9 mouse cellular contexts compared by ENCODE assay signal in the genomic region with DNA sequence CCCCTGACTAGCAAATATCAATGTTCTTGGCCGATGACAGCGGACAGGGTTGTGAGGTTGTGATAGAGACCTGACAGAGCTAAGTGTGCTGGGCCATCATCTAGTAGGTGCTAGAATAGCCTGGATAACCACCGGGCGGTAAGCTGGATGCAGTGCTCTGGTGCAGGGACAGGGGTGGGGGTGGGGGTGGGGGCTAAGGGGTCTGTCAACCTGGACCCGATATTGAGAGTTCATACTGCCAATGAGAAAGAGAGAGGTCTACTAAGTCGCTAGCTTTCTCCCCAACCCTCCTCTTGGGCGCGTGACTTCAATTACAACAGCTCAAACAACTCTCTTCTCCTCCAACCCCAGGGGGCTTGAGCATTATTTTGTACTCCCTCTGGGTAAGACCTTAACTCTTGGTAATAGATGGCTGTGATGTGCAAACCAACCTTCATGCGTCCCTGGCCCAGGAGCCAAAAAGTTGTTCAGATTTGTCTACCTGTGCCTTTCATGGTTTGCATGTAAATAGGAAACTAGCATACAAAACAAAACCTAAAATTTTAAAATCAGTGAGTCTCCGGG. TPM values are rescaled to one million over a fixed set of nuclear protein-coding genes. Genes with fewer than 3 reads are reported as not detected.
A peak's percentile ranks its signal among the peaks of the same experiment; 100 is the strongest.
DNase-seq lines count a peak whose midpoint lies in the region; ATAC-seq and TF ChIP-seq lines count a peak whose summit lies in the region.
"Had no signal": no experiment of that assay in that cellular context is flagged by ENCODE, and none has a peak within 500 bp of the region (broad histone marks: within the 10 kb centered on the region; RNA-seq: fewer than 3 reads in every experiment).

No protein-coding gene starts in this region.

- ATAC-seq in heart, embryonic 13.5 days (ENCODE audit: extremely low read depth, insufficient number of reproducible peaks, low FRiP score, low TSS enrichment), result no peak
- ATAC-seq in forebrain, postnatal 0 days, result no peak

- peak overlapping the region; percentile 83 for H3K4me3 ChIP-seq in heart, embryonic 13.5 days
- H3K4me3 ChIP-seq in ES-E14 (ENCODE audit: insufficient read depth in 1 of 2, low read depth in 1 of 2, low read length in 2 of 2, poor library complexity in 1 of 2, severe bottlenecking in 1 of 2), result peak overlapping the region; percentile 65 to 66; a peak in 2 of 4 replicates
- peak overlapping the region; percentile 65 for H3K4me3 ChIP-seq in forebrain, postnatal 0 days (ENCODE audit: low read depth, low read length)
- peak overlapping the region; percentile 79 for H3K4me3 ChIP-seq in midbrain, embryonic 10.5 days

- H3K9me3 ChIP-seq in heart, embryonic 13.5 days, result no peaks in the 10 kb centered on the region
- no peaks in the 10 kb centered on the region for H3K9me3 ChIP-seq in ES-E14 (ENCODE audit: control insufficient read depth, insufficient read depth, low read depth, low read length)
- no peaks in the 10 kb centered on the region for H3K9me3 ChIP-seq in forebrain, postnatal 0 days (ENCODE audit: low read length)
- no peaks in the 10 kb centered on the region for H3K9me3 ChIP-seq in midbrain, embryonic 10.5 days (replicated peaks)

- H3K27ac ChIP-seq in heart, embryonic 13.5 days (replicated peaks), result no peak overlapping the region
- no peak overlapping the region for H3K27ac ChIP-seq in ES-E14 (ENCODE audit: insufficient read depth, low read depth, low read length, poor library complexity, severe bottlenecking)
- H3K27ac ChIP-seq in forebrain, postnatal 0 days (ENCODE audit: low read depth, low read length), result peak overlapping the region; percentile 75
- H3K27ac ChIP-seq in midbrain, embryonic 10.5 days (replicated peaks), result peak overlapping the region; percentile 92

- H3K36me3 ChIP-seq in heart, embryonic 13.5 days, result no peaks in the 10 kb centered on the region
- H3K36me3 ChIP-seq in ES-E14 (ENCODE audit: control insufficient read depth, insufficient read depth, low read length, poor library complexity, severe bottlenecking), result no peaks in the 10 kb centered on the region
- no peaks in the 10 kb centered on the region for H3K36me3 ChIP-seq in forebrain, postnatal 0 days (ENCODE audit: insufficient read depth)
- no peaks in the 10 kb centered on the region for H3K36me3 ChIP-seq in midbrain, embryonic 10.5 days
- H3K36me3 ChIP-seq: G1E had no signal

- intact Hi-C loops in heart, postnatal 36 days (cut with DNase I), result no loop called here

- 0 out of 2 replicates have a peak, but pooled peaks cover 2% of the 10 kb centered on the region for H3K27me3 ChIP-seq in heart, embryonic 13.5 days (replicated peaks)
- H3K27me3 ChIP-seq in forebrain, postnatal 0 days (ENCODE audit: insufficient read depth, low read length), result no peaks in the 10 kb centered on the region
- H3K27me3 ChIP-seq in midbrain, embryonic 10.5 days (ENCODE audit: low read depth, poor library complexity, severe bottlenecking), result peaks cover 23% of the 10 kb centered on the region

- H3K4me2 ChIP-seq in heart, embryonic 13.5 days, result peak overlapping the region; percentile 100
- peak overlapping the region; percentile 68 for H3K4me2 ChIP-seq in forebrain, postnatal 0 days (ENCODE audit: low read depth)

- in situ Hi-C loops in ES-E14 (cut with MboI; ENCODE audit: low sequenced_read_pairs in 2 of 2, unreplicated experiment in 2 of 2), result no loop called here

- TF ChIP-seq CTCF in forebrain, postnatal 0 days (IDR thresholded peaks at IDR 0.05; ENCODE audit: low read depth), result no peak

- no peak for DNase-seq in heart, postnatal 36 days
- DNase-seq in ES-E14 (ENCODE audit: low read depth, low spot score), result no peak
- DNase-seq in forebrain, postnatal 0 days, result peak; percentile 34
- DNase-seq in midbrain, embryonic 10.5 days (ENCODE audit: low spot score), result peak; percentile 42
- DNase-seq in adipocyte (ENCODE audit: low spot score), result no peak
- no peak for DNase-seq in thymus, postnatal 36 days
- no peak for DNase-seq in heart, adult 11 months

- peaks cover 22% of the 10 kb centered on the region for H3K4me1 ChIP-seq in heart, embryonic 13.5 days
- H3K4me1 ChIP-seq in ES-E14 (ENCODE audit: control insufficient read depth in 2 of 2, insufficient read depth in 2 of 2, low read length in 2 of 2, poor library complexity in 1 of 2), result peaks cover 0 to 2% of the 10 kb centered on the region in 2 experiments; a peak in 1 of 4 replicates
- 0 out of 2 replicates have a peak, but pooled peaks cover 8% of the 10 kb centered on the region for H3K4me1 ChIP-seq in forebrain, postnatal 0 days (ENCODE audit: insufficient read depth)
- H3K4me1 ChIP-seq in midbrain, embryonic 10.5 days, result peaks cover 30% of the 10 kb centered on the region

- peak overlapping the region; percentile 87 for H3K9ac ChIP-seq in heart, embryonic 13.5 days
- no peak overlapping the region for H3K9ac ChIP-seq in ES-E14 (ENCODE audit: insufficient read depth, low read depth, low read length, poor library complexity, severe bottlenecking)
- H3K9ac ChIP-seq in forebrain, postnatal 0 days, result peak overlapping the region; percentile 82

- WGBS in heart, embryonic 13.5 days, result 9% methylated on average over 10 of the region's 10 CpGs
- WGBS in forebrain, postnatal 0 days, result 6% methylated on average over 10 of the region's 10 CpGs
- 1% methylated on average over 10 of the region's 10 CpGs for WGBS in midbrain, embryonic 10.5 days

TF ChIP-seq in ES-E14, 5 proteins besides CTCF, POLR2A, EP300 and RAD21:
- TF ChIP-seq ZC3H11A (IDR thresholded peaks at IDR 0.05; ENCODE audit: borderline replicate concordance, low read depth, low read length), result no peak
- no peak for TF ChIP-seq ZNF384 (IDR thresholded peaks at IDR 0.05; ENCODE audit: low read depth, low read length)
- no peak for TF ChIP-seq CHD2 (IDR thresholded peaks at IDR 0.05; ENCODE audit: low read depth, low read length)
- no peak for TF ChIP-seq MAFK (IDR thresholded peaks at IDR 0.05; ENCODE audit: insufficient read depth, low read depth, low read length)
- TF ChIP-seq HCFC1 (IDR thresholded peaks at IDR 0.05; ENCODE audit: borderline replicate concordance, insufficient read depth, low read length), result no peak

RNA-seq across cellular contexts. Expression of a gene that starts 1.1 kb away (rescaled TPM):
- polyA plus RNA-seq in heart, embryonic 13.5 days (2015; fragmentation: Nextera tagmentation; extraction: Ambion mirVana), result 5.1 and 5.8 TPM in 2 replicates
- total RNA-seq in heart, postnatal 36 days (2021), result under 1 TPM; 0.14 to 0.25 TPM
- total RNA-seq in ES-E14 (2012; rRNA removed), result 0.37 and 0.89 TPM in 2 replicates
- 64.7 and 75.1 TPM in 2 replicates for total RNA-seq in forebrain, postnatal 0 days (2014; rRNA removed)
- 25.8 and 36.4 TPM in 2 replicates for polyA plus RNA-seq in forebrain, postnatal 0 days (2015; fragmentation: Nextera tagmentation; extraction: Ambion mirVana)
- 17.5 and 25.4 TPM in 2 replicates for polyA plus RNA-seq in midbrain, embryonic 10.5 days (2016; fragmentation: Nextera tagmentation; extraction: Ambion mirVana)
- polyA plus RNA-seq: G1E had no signal

Comparison
In these comparisons a context has a peak if more than half of its experiments do, and no peak if none do; other contexts are left out.
1. H3K27ac ChIP-seq: peak in forebrain, postnatal 0 days (single experiment) and midbrain, embryonic 10.5 days (single experiment); none in heart, embryonic 13.5 days (single experiment) and ES-E14 (single experiment).
2. DNase-seq: peak in forebrain, postnatal 0 days (single experiment) and midbrain, embryonic 10.5 days (single experiment); none in heart, postnatal 36 days (0 of 2), ES-E14 (single experiment), adipocyte (single experiment), thymus, postnatal 36 days (0 of 2) and heart, adult 11 months (single experiment).
3. RNA of a gene that starts 1.1 kb away (total RNA-seq): 64.7 to 75.1 TPM in forebrain, postnatal 0 days; 0.37 to 0.89 TPM in ES-E14 and 0.14 to 0.25 TPM in heart, postnatal 36 days; every median in the first group is over 10 times any median in the second.
4. Peak in every context shown above with its lines, with median percentiles within 50 percentile points of each other: H3K4me3 ChIP-seq.